Mouse (Mus musculus): ENCODE measurements around the gene Cpt1c.

GRCm38 (mm10) chr7:44962831-44963230 is 11.8 kb downstream of the Cpt1c start:
- TF ChIP-seq CTCF (IDR thresholded peaks at IDR 0.05; ENCODE audit: extremely low read depth, insufficient read length, insufficient replicate concordance, low read depth, low read length) (no peak), POLR2A (IDR thresholded peaks at IDR 0.05; ENCODE audit: low read depth, low read length) (no peak)
